Mouse (Mus musculus) hindbrain, embryonic 12.5 days (tissue): Measurements from ENCODE around the gene Slc22a28. TPM values are rescaled to one million over a fixed set of nuclear protein-coding genes. Genes with fewer than 3 reads are reported as not detected.
"Not testable (repeated sequence)": the region's sequence is repeated elsewhere in the genome, so short reads cannot be mapped to it uniquely, and the experiment has no call there.

Experiments
- ATAC-seq: fragments of 200-750 bp; cut with Nextera tagmentation; 2 replicates; pipeline ENCODE4 v1.8.0; 2017; ENCODE audit warnings: moderate TSS enrichment; ENCODE audit not compliant: low FRiP score
- H3K27ac ChIP-seq: fragments of 300-500 bp; sonication (generic); 2 replicates; pipeline ENCODE4 v1.5.1; 2016; ENCODE audit warnings: mild to moderate bottlenecking
- H3K27me3 ChIP-seq: fragments of 300-500 bp; sonication (generic); 2 replicates; pipeline ENCODE4 v1.6.1; 2016; ENCODE audit warnings: mild to moderate bottlenecking
- H3K36me3 ChIP-seq: fragments of 300-500 bp; sonication (generic); 2 replicates; pipeline ENCODE4 v1.6.1; 2016; ENCODE audit warnings: mild to moderate bottlenecking
- H3K4me1 ChIP-seq: fragments of 300-500 bp; sonication (generic); 2 replicates; pipeline ENCODE4 v1.6.1; 2016
- H3K4me2 ChIP-seq: fragments of 300-500 bp; sonication (generic); replicated peaks from 2 replicates; pipeline ENCODE4 v1.6.1; 2016; ENCODE audit warnings: mild to moderate bottlenecking
- H3K4me3 ChIP-seq: fragments of 300-500 bp; sonication (generic); 2 replicates; pipeline ENCODE4 v1.5.1; 2016; ENCODE audit warnings: mild to moderate bottlenecking
- H3K9ac ChIP-seq: fragments of 300-500 bp; sonication (generic); 2 replicates; pipeline ENCODE4 v1.6.1; 2016; ENCODE audit warnings: mild to moderate bottlenecking, moderate library complexity
- H3K9me3 ChIP-seq: fragments of 300-500 bp; sonication (generic); replicated peaks from 2 replicates; pipeline ENCODE4 v1.6.1; 2016; ENCODE audit warnings: mild to moderate bottlenecking
- WGBS: fragments of 180-500 bp; shearing (Covaris S2); methylation state at CpG from one replicate; pipeline ENCODE4 v1.1.7; 2016; 5-methylcytosine and 5-hydroxymethylcytosine counted together
- polyA plus RNA-seq: library from polyadenylated mRNA; unstranded; fragments of >200 nt; fragmentation: Nextera tagmentation; extraction: Ambion mirVana; gene quantifications from 2 replicates; pipeline ENCODE4 v1.2.1, GENCODE M21; 2016

The Slc22a28 gene
- polyA plus RNA-seq = not detected in 2 replicates

DNA sequence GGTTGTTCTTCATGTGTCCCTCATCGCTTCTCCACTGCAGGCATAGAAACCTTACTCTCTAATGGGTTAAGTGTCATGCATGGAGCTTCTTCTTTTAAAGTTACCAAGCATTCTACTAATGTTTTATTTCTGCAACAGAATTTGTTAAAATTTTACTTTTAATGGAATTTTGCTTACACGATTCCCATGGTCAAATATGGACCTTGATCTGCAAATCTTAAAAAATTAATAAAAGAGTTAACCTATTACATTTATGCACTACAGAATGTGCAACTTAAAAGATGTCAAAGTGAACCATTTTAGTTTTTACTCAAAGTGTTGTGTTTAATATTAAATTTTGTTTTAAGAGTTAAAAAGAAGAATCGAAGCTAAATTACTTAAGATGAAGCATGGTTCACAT is at the start of gene Slc22a28:
Gene Slc22a28 (minus strand): TSS at position 102 of the 400 bp plus-strand sequence.
- 95% methylated on average over 2 of the region's 3 CpGs for WGBS
- ATAC-seq, H3K4me2 ChIP-seq, H3K4me1 ChIP-seq, H3K4me3 ChIP-seq, H3K9ac ChIP-seq, H3K27me3 ChIP-seq, H3K27ac ChIP-seq, H3K36me3 ChIP-seq: not testable (repeated sequence)
- peaks cover 15% of the 10 kb centered on the region for H3K9me3 ChIP-seq

DNA sequence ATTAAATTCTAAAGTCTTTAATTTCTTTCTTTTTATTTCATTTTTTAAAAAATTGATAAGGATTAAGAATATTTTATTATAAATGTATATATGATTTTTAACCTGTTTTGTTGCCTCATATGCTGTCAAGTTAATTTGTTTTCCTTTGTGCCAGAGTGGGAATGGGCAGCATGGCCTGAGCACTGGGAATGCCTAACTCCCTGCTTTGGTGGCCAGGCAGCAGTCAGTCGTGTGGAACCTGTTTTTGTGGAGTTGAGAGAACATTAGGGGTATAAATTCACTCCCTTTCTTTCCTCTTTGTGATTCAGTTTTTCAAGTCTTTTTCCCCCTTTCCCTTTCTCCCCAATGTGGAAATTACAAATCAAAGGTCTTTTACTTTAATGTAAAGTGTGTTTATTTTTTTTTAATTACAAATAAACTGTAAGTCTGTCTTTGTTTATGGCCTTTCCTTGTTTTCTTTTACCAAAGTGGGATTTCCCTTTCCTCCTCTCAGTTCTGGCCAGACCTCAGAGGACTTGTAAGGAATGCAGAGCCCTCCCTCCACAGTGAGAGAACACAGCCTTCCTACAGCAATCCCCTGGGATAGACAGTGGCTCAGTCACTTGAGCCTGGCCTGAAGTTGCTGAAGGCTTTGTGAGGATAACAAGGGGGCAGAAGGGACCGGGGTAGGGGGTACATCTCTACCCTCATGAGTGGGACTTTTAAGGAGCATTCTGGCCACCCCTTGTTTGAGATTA is 17.2 kb upstream of the Slc22a28 start:
- WGBS = 47% methylated on average over 2 of the region's 2 CpGs
- H3K4me3 ChIP-seq = no peak overlapping the region
- no peak overlapping the region for H3K27ac ChIP-seq
- H3K4me1 ChIP-seq = no peaks in the 10 kb centered on the region
- H3K36me3 ChIP-seq = no peaks in the 10 kb centered on the region
- ATAC-seq = no peak
- no peaks in the 10 kb centered on the region for H3K27me3 ChIP-seq
- no peak overlapping the region for H3K9ac ChIP-seq
- no peak overlapping the region for H3K4me2 ChIP-seq
- peaks cover 31% of the 10 kb centered on the region for H3K9me3 ChIP-seq

DNA sequence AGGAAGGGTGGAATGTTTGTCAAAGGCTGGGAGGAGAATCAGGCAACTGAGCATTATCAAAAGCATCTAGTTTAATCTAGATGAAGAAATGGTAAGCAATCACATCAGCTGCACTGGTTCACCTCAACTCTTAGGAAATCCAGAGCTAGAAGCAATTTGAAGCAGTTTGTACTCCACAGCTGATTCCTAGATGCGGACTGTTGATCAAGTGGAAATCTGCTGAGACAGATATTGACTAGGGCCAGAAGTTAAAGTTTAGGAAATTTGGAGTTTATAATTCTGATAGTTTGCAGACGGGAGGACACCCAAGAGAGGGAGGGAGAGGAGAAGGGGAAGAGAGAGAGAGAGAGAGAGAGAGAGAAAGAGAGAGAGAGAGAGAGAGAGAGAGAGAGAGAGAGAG is 10.9 kb upstream of the Slc22a28 start:
- 96% methylated on average over 2 of the region's 2 CpGs for WGBS
- not testable (repeated sequence) for H3K9me3 ChIP-seq, H3K27ac ChIP-seq, H3K27me3 ChIP-seq, H3K4me2 ChIP-seq, H3K9ac ChIP-seq, ATAC-seq, H3K4me3 ChIP-seq, H3K36me3 ChIP-seq, H3K4me1 ChIP-seq

DNA sequence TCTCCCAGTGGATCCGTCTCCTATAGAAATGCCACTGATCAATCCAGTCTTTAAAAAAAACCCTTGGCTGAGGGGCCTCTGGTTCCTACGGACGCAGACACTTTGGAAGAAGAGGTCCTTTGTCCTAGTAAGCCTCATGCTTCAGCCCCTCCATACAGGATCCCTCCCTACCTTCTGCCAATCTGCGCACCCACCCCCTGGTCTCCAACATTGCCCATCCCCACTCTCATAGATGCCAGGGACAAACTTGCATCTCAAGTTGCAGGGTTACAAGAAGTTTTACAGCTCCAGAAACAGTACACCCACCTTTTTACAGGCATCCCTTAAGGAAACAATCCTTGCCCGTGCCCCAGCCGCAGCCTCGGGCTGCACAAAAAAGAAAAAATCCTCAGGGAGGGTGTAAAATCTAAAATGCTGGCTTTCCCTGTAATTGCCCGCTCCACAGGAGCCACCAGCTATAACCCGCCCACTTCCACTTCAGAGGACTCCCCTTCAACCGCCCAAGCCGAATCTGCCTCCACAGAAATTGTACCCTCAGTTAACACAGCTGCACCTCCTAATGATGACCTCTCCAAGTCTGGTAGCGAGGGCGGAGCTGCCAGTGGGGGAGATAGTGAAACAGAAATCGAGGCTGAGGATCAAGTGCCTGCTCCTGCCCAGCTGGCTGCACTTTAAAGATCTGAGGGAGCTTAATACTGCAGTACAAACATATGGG is 2.5 kb upstream of the Slc22a28 start:
- H3K4me1 ChIP-seq, H3K4me2 ChIP-seq, H3K36me3 ChIP-seq, H3K27me3 ChIP-seq, H3K27ac ChIP-seq, H3K4me3 ChIP-seq, ATAC-seq, H3K9ac ChIP-seq: not testable (repeated sequence)
- H3K9me3 ChIP-seq = peaks cover 12% of the 10 kb centered on the region
- 78% methylated on average over 14 of the region's 14 CpGs for WGBS

DNA sequence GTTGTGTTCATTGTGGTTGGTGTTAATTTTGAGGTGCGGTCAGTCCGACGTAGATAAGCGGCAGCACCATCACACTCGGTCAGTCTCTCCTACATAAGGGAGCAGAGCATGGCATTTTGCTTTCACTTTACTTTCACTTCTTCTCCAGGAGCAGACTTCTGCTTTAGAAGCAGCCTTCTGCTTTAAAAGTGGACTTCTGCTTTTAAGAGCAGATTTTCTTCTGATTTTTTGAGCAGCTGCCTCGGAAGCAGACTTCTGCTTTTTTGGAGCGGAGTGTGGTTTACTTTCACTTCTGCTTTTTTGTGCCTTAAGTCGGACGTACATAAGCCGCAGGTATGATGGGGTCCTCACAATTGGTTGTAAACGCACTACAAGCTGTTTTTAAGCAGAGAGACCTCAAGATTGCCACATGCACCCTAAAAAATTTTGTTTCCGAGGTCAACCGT is 111.9 kb downstream of the Slc22a28 start:
- Histone ChIP-seq H3K4me1 (no peaks in the 10 kb centered on the region), H3K27me3 (no peaks in the 10 kb centered on the region), H3K27ac (no peak overlapping the region), H3K9me3 (peaks cover 31% of the 10 kb centered on the region), H3K9ac (no peak overlapping the region), H3K4me2 (no peak overlapping the region), H3K4me3 (no peak overlapping the region), H3K36me3 (no peaks in the 10 kb centered on the region)
- WGBS = 92% methylated on average over 13 of the region's 13 CpGs
- no peak for ATAC-seq

DNA sequence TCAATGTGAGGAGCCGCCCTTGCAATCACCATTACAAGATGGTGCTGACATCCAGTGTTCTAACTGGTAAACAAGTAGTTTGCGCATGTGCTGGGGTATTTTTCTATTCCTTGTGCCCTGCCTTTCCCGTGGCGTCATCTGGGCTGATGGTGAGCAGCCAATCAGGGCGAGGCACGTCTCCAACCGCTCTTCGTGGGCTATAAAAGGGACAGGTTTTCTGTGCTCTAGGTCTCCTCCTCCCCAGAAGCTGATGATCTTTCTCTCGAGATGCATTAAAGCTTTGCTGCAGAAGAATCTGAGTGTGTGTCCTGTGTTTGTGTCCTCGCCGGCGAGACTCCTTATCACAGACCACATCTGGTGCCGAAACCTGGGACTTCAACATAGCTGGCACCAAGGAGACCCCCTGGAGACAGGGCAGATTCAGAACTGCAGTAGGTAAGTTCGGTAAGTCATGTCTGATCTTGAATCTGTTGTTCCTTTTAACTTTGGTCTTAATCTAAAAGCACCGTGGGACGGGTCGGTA is 112.4 kb downstream of the Slc22a28 start:
- H3K9me3 ChIP-seq = peaks cover 31% of the 10 kb centered on the region
- H3K4me2 ChIP-seq, H3K36me3 ChIP-seq, H3K4me3 ChIP-seq, H3K27me3 ChIP-seq, H3K9ac ChIP-seq, H3K27ac ChIP-seq, H3K4me1 ChIP-seq, ATAC-seq: not testable (repeated sequence)
- WGBS = 88% methylated on average over 17 of the region's 17 CpGs

DNA sequence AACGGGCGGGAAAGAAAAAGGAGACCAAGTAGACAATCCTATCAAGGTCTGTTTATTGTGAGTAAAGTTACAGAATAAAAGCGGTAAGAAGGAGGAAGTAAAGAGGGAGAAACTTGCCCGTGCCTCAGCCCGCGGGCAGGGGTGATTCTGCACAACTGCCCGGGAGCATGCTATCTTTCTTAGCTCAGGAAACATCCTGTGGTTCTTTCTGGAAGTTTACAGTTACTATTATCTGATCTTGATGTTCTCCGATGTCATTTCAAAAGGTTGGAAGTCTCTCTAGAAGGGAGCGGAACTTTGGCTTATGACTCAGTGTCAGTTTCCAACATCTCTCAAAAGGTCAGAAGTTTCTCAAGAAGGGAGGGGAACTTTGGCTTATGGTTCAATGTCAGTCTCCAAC is 113.2 kb downstream of the Slc22a28 start:
- H3K27me3 ChIP-seq, H3K36me3 ChIP-seq, H3K27ac ChIP-seq, H3K9ac ChIP-seq, ATAC-seq, H3K4me1 ChIP-seq, H3K4me3 ChIP-seq, H3K4me2 ChIP-seq: not testable (repeated sequence)
- peaks cover 31% of the 10 kb centered on the region for H3K9me3 ChIP-seq
- 93% methylated on average over 9 of the region's 9 CpGs for WGBS

Other genes starting within 250 kb of the Slc22a28 start
- gene Slc22a27, start 166.0 kb downstream of the Slc22a28 start, polyA plus RNA-seq = not detected in 2 replicates
- not detected in 2 replicates for gene Slc22a29, start 86.9 kb upstream of the Slc22a28 start, polyA plus RNA-seq